Mouse (Mus musculus) ovary, postnatal 14 days (tissue): ENCODE measurements around the gene Hipk4.

Source experiments
- DNase-seq: peaks from one replicate; pipeline ENCODE4 v3.0.0; 2022; ENCODE audit warnings: low spot score

The Hipk4 gene

GRCm38 (mm10) chr7:27540935-27541334 lies 17.9 kb downstream of the Hipk4 start:
- no peak for DNase-seq

- no peak for DNase-seq
These were observed 18.4 kb downstream of the Hipk4 start for GRCm38 (mm10) chr7:27541431-27541830.

GRCm38 (mm10) chr7:27541922-27542321 lies 18.9 kb downstream of the Hipk4 start:
- DNase-seq: no peak

- peak; percentile 68 for DNase-seq
These were observed 19.4 kb downstream of the Hipk4 start for GRCm38 (mm10) chr7:27542392-27543033.

- no peak for DNase-seq
These were observed 20.0 kb downstream of the Hipk4 start for GRCm38 (mm10) chr7:27543065-27543464.

GRCm38 (mm10) chr7:27543851-27544250 lies 20.8 kb downstream of the Hipk4 start:
- DNase-seq: no peak

GRCm38 (mm10) chr7:27544675-27545370 lies 21.8 kb downstream of the Hipk4 start:
- DNase-seq: no peak

GRCm38 (mm10) chr7:27549597-27549996 lies 26.5 kb downstream of the Hipk4 start:
- DNase-seq: no peak

GRCm38 (mm10) chr7:27552070-27552469 lies 29.0 kb downstream of the Hipk4 start:
- DNase-seq: no peak

GRCm38 (mm10) chr7:27552931-27553513 lies 30.0 kb downstream of the Hipk4 start, which contains the start of the genes Pld3 and 2310022A10Rik:
Pld3 (minus strand) TSS chr7:27553218.
2310022A10Rik (plus strand) TSS chr7:27553233.
- DNase-seq: peak; percentile 85

- DNase-seq: no peak
These were observed 37.3 kb downstream of the Hipk4 start for GRCm38 (mm10) chr7:27560291-27560887.

- DNase-seq: no peak
These were observed 37.9 kb downstream of the Hipk4 start for GRCm38 (mm10) chr7:27560978-27561377.

- no peak for DNase-seq
These were observed 46.6 kb downstream of the Hipk4 start for GRCm38 (mm10) chr7:27569580-27570224.

- DNase-seq: no peak
These were observed 49.1 kb downstream of the Hipk4 start for GRCm38 (mm10) chr7:27572133-27572532.

- no peak for DNase-seq
These were observed 51.2 kb downstream of the Hipk4 start for GRCm38 (mm10) chr7:27574124-27574880.

- DNase-seq: no peak
These were observed 53.8 kb downstream of the Hipk4 start for GRCm38 (mm10) chr7:27576914-27577313.

GRCm38 (mm10) chr7:27577589-27577988 lies 54.5 kb downstream of the Hipk4 start:
- DNase-seq: no peak

- no peak for DNase-seq
These were observed 55.4 kb downstream of the Hipk4 start for GRCm38 (mm10) chr7:27578465-27578864.

GRCm38 (mm10) chr7:27580380-27581174 lies 57.5 kb downstream of the Hipk4 start:
- no peak for DNase-seq
